Mouse (Mus musculus): Measurements from ENCODE around the gene Spire2. TPM values are rescaled to one million over a fixed set of nuclear protein-coding genes. Genes with fewer than 3 reads are reported as not detected.

Gene Spire2
- polyA plus RNA-seq, 1 experiment = 0.47 TPM

GRCm38 (mm10) chr8:123331810-123332209, 703 bp upstream of the Spire2 start:
- Histone ChIP-seq H3K4me1 (peaks cover 42% of the 10 kb centered on the region), H3K36me3 (replicated peaks; ENCODE audit: low read length) (no peaks in the 10 kb centered on the region), H3K27me3 (replicated peaks) (peaks cover 79% of the 10 kb centered on the region), H3K9me3 (no peaks in the 10 kb centered on the region), H3K4me3 (replicated peaks) (no peak overlapping the region)
- no peak for TF ChIP-seq GATA1 (IDR thresholded peaks at IDR 0.05; ENCODE audit: borderline replicate concordance, low read length)
- TF ChIP-seq FLI1 (IDR thresholded peaks at IDR 0.05; ENCODE audit: low read length) = no peak

- peaks cover 77% of the 10 kb centered on the region for H3K27me3 ChIP-seq (replicated peaks)
- H3K9me3 ChIP-seq = no peaks in the 10 kb centered on the region
- TF ChIP-seq FLI1 (IDR thresholded peaks at IDR 0.05; ENCODE audit: low read length) (no peak), GATA1 (IDR thresholded peaks at IDR 0.05; ENCODE audit: borderline replicate concordance, low read length) (no peak)
- no peaks in the 10 kb centered on the region for H3K36me3 ChIP-seq (replicated peaks; ENCODE audit: low read length)
- H3K4me1 ChIP-seq = peaks cover 42% of the 10 kb centered on the region
- H3K4me3 ChIP-seq (replicated peaks) = peak overlapping the region; percentile 91
Measured at GRCm38 (mm10) chr8:123333091-123333587, 626 bp downstream of the Spire2 start.

GRCm38 (mm10) chr8:123333864-123334263, 1.4 kb downstream of the Spire2 start:
- Histone ChIP-seq H3K4me3 (replicated peaks) (no peak overlapping the region), H3K36me3 (replicated peaks; ENCODE audit: low read length) (no peaks in the 10 kb centered on the region), H3K9me3 (no peaks in the 10 kb centered on the region), H3K4me1 (peaks cover 42% of the 10 kb centered on the region), H3K27me3 (replicated peaks) (peaks cover 84% of the 10 kb centered on the region)
- TF ChIP-seq FLI1 (IDR thresholded peaks at IDR 0.05; ENCODE audit: low read length) = no peak
- no peak for TF ChIP-seq GATA1 (IDR thresholded peaks at IDR 0.05; ENCODE audit: borderline replicate concordance, low read length)

DNA sequence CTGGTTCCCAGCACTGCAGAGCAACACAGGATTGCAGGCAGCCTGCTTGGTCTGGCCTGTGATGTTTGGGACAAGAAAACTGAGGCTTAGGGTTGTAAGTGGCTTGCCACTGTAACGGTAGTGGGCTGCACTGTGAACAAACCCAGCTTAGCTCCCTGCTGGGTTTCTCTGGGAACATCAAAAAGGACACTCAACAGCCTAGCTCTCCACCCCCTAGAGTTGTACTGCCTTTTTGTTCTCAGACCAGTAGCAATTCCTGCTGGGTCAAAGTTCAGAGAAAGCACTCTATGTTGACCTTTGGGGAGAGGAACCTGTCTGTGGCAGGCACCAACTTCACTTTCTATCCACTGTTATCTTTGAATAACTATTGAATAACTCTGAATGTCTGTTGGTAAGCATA, 2.0 kb downstream of the Spire2 start:
- no peak for TF ChIP-seq GATA1 (IDR thresholded peaks at IDR 0.05; ENCODE audit: borderline replicate concordance, low read length)
- TF ChIP-seq FLI1 (IDR thresholded peaks at IDR 0.05; ENCODE audit: low read length) = no peak
- Histone ChIP-seq H3K9me3 (no peaks in the 10 kb centered on the region), H3K27me3 (replicated peaks) (peaks cover 79% of the 10 kb centered on the region), H3K4me1 (peaks cover 36% of the 10 kb centered on the region), H3K36me3 (replicated peaks; ENCODE audit: low read length) (no peaks in the 10 kb centered on the region), H3K4me3 (replicated peaks) (no peak overlapping the region)

- TF ChIP-seq FLI1 (IDR thresholded peaks at IDR 0.05; ENCODE audit: low read length) (no peak), GATA1 (IDR thresholded peaks at IDR 0.05; ENCODE audit: borderline replicate concordance, low read length) (no peak)
Measured at GRCm38 (mm10) chr8:123337475-123337874, 5.0 kb downstream of the Spire2 start.

DNA sequence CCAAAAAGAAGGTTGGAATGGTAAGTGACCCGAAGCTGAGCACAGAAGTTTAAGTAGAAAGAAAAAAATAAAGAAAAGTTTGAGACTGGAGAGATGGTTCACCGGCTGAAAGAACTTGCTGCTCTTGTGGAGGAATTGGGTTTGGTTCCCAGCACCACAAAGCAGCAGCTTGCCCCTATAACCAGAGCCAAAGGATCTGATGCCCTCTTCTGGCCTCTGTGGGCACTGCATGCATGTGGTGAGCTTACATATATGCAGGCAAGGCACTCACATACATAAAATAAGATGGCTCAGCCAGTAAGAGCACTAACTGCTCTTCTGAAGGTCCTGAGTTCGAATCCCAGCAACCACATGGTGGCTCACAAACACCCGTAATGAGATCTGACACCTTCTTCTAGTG, 7.6 kb downstream of the Spire2 start:
- Histone ChIP-seq H3K9me3 (peaks cover 7% of the 10 kb centered on the region), H3K4me3 (replicated peaks) (no peak overlapping the region), H3K4me1 (peaks cover 28% of the 10 kb centered on the region), H3K36me3 (replicated peaks; ENCODE audit: low read length) (no peaks in the 10 kb centered on the region), H3K27me3 (replicated peaks) (peaks cover 51% of the 10 kb centered on the region)
- TF ChIP-seq FLI1 (IDR thresholded peaks at IDR 0.05; ENCODE audit: low read length) = no peak
- no peak for TF ChIP-seq GATA1 (IDR thresholded peaks at IDR 0.05; ENCODE audit: borderline replicate concordance, low read length)

More at GRCm38 (mm10) chr8:123337475-123337874, 5.0 kb downstream of the Spire2 start:
- no peak overlapping the region for H3K4me3 ChIP-seq (replicated peaks)
- H3K36me3 ChIP-seq (replicated peaks; ENCODE audit: low read length) = no peaks in the 10 kb centered on the region
- H3K9me3 ChIP-seq = peaks cover 7% of the 10 kb centered on the region
- peaks cover 31% of the 10 kb centered on the region for H3K4me1 ChIP-seq
- H3K27me3 ChIP-seq (replicated peaks) = peaks cover 60% of the 10 kb centered on the region

DNA sequence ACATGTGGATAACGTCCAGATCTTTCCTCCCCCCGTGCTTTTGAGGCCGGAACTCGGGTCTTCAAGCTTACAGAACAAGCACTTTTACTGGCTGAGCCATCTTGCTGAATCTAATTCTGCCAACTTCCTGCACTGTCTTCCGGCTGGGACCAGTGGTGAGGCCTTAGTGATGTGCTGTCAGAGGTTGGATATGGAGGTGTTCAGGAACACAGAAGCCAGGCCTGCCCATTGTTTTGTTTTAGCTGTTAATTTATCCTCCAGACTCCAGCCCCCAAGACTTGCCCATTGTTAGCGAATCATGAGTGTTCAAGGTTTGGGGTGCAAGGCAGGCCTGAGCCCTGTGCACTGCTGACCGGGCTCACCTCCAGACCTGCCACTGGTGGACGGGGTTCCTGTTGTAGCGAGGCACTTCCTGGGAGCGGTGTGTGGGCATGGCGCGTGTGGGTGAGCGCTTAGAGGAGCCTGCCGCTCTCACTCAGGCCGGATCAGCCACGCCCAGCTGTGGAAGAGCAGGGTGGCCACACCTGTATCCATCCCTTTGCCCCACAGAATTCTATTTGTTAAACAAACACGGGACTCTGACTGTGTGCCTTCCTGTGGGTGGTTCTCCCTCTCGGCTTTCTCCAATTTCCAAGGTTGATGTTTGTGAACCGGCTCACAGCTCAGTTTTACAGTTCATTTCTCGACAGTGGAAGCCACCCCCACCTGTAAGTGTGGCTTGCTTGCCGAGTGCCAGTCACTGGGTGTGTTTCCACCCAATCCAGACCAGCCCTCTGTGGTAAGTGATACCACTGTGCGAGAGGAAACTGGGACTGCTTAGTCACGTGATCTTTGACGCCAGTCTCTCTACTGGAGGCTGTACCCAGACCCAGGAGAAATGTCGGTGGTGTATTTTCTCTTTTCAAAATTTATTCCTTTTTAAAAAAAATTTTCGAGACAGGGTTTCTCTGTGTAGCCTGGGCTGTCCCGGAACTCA, 8.8 kb downstream of the Spire2 start:
- peaks cover 50% of the 10 kb centered on the region for H3K27me3 ChIP-seq (replicated peaks)
- no peak for TF ChIP-seq GATA1 (IDR thresholded peaks at IDR 0.05; ENCODE audit: borderline replicate concordance, low read length)
- no peak for TF ChIP-seq FLI1 (IDR thresholded peaks at IDR 0.05; ENCODE audit: low read length)
- no peaks in the 10 kb centered on the region for H3K36me3 ChIP-seq (replicated peaks; ENCODE audit: low read length)
- peaks cover 33% of the 10 kb centered on the region for H3K4me1 ChIP-seq
- peak overlapping the region; percentile 2 for H3K4me3 ChIP-seq (replicated peaks)
- H3K9me3 ChIP-seq = peaks cover 7% of the 10 kb centered on the region

DNA sequence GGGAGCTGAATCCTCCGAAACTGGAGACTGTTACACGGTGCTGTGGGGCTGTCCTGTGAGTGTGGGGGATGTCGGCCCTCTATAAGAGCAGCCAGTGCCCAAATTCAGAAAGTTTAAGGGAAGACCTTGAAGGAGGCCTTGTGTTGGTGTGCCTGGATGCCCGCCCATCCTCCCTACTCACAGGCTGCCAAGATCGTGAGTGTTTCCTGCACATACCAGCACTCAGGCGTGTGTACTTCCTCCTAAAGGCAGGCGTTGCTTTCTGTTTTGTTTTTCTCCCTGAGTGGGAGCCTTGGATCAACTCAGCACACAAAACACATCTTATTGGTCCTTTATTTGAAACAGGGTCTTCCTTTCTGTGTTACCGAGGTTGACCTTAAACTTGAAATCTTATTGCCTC, 9.7 kb downstream of the Spire2 start:
- Histone ChIP-seq H3K4me1 (peaks cover 33% of the 10 kb centered on the region), H3K27me3 (replicated peaks) (peaks cover 43% of the 10 kb centered on the region), H3K36me3 (replicated peaks; ENCODE audit: low read length) (no peaks in the 10 kb centered on the region), H3K4me3 (replicated peaks) (peak overlapping the region; percentile 75), H3K9me3 (peaks cover 7% of the 10 kb centered on the region)
- TF ChIP-seq GATA1 (IDR thresholded peaks at IDR 0.05; ENCODE audit: borderline replicate concordance, low read length) (no peak), FLI1 (IDR thresholded peaks at IDR 0.05; ENCODE audit: low read length) (no peak)

DNA sequence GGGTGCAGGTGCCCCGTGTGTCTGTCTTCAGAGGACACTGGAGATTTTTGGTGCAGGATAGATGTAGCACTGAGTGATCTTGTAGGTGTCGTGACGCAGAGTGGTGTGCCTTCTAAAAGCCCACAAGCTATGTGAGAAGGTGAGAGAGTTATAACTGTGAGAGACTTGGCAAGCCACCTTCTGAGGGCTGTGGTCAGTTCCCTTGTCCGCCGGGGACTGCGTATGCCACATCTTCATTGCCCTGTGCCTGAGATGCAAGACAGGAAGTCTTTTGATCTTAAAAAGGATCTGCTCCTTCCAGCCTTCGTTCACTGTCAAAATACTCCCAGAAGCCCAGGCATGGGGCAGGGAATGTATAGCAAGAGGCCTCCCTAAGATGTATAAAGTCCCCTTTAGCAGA, 10.4 kb downstream of the Spire2 start:
- Histone ChIP-seq H3K9me3 (peaks cover 7% of the 10 kb centered on the region), H3K36me3 (replicated peaks; ENCODE audit: low read length) (no peaks in the 10 kb centered on the region), H3K4me3 (replicated peaks) (no peak overlapping the region), H3K27me3 (replicated peaks) (peaks cover 41% of the 10 kb centered on the region), H3K4me1 (peaks cover 33% of the 10 kb centered on the region)
- TF ChIP-seq FLI1 (IDR thresholded peaks at IDR 0.05; ENCODE audit: low read length) (no peak), GATA1 (IDR thresholded peaks at IDR 0.05; ENCODE audit: borderline replicate concordance, low read length) (no peak)

- Histone ChIP-seq H3K4me1 (peaks cover 33% of the 10 kb centered on the region), H3K9me3 (peaks cover 7% of the 10 kb centered on the region), H3K36me3 (replicated peaks; ENCODE audit: low read length) (no peaks in the 10 kb centered on the region), H3K4me3 (replicated peaks) (peak overlapping the region; percentile 9), H3K27me3 (replicated peaks) (peaks cover 43% of the 10 kb centered on the region)
- TF ChIP-seq GATA1 (IDR thresholded peaks at IDR 0.05; ENCODE audit: borderline replicate concordance, low read length) (no peak), FLI1 (IDR thresholded peaks at IDR 0.05; ENCODE audit: low read length) (no peak)
Measured at GRCm38 (mm10) chr8:123343422-123343821, 10.9 kb downstream of the Spire2 start.
